Mouse (Mus musculus) adrenal gland, adult 10 weeks (tissue): Measurements from ENCODE around the gene 4933402N03Rik. TPM values are rescaled to one million over a fixed set of nuclear protein-coding genes. Genes with fewer than 3 reads are reported as not detected.

Source experiments
- polyA plus RNA-seq: library from polyadenylated mRNA; stranded (reverse); fragments of 350-450 nt; fragmentation: Illumina TruSeq; extraction: RNeasy Lipid Tissue Mini Kit (QIAGEN cat#74804); gene quantifications from one replicate; pipeline ENCODE4 v1.2.3, GENCODE M21; 2014; ENCODE audit warnings: low read depth, low replicate concordance

4933402N03Rik gene
- not detected for polyA plus RNA-seq

GRCm38 (mm10) chr7:131146214-131146613, at the start of gene 4933402N03Rik:
4933402N03Rik (minus strand) TSS chr7:131146314.

GRCm38 (mm10) chr7:131174121-131174520, 28.0 kb upstream of the 4933402N03Rik start, which contains the start of gene 5430419D17Rik:
5430419D17Rik (plus strand) TSS chr7:131174402.

Other genes with a start within 250 kb of the 4933402N03Rik start
- 8.5 TPM for gene Htra1, start 210.2 kb downstream of the 4933402N03Rik start, polyA plus RNA-seq
- gene Dmbt1, start 114.3 kb downstream of the 4933402N03Rik start, polyA plus RNA-seq, result not detected
- not detected for gene 5430419D17Rik, start 28.1 kb upstream of the 4933402N03Rik start, polyA plus RNA-seq
- 0.76 TPM for gene Cuzd1, start 176.0 kb upstream of the 4933402N03Rik start, polyA plus RNA-seq
- gene Fam24b, start 183.2 kb upstream of the 4933402N03Rik start, polyA plus RNA-seq, result not detected
- not detected for gene Fam24a, start 187.6 kb upstream of the 4933402N03Rik start, polyA plus RNA-seq
- gene 2310057M21Rik, start 216.4 kb upstream of the 4933402N03Rik start, polyA plus RNA-seq, result 5.8 TPM
- 29.1 TPM for gene Pstk, start 224.8 kb upstream of the 4933402N03Rik start, polyA plus RNA-seq